In the genomic region with DNA sequence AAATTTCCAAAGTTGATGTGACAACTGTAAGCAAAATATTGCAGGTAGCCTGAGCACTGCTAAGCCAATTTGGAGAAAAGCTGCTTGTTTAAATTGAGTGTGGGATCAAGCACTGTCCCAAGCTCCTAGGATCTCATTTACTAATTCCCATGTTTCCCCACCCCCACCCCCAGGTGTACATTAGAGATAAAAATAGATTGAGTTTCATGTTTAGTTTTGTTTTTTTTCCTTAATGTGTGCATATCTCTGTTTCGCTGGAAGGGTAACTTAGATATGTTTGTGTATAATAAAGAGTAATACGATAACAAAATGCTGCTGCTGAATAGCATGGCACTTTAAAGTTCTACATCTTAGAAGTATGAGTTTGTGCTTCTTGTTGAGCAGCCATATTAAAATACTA, we compare ENCODE assay signal across 21 mouse cellular contexts.
A peak's percentile ranks its signal among the peaks of the same experiment; 100 is the strongest.
DNase-seq lines count a peak whose midpoint lies in the region; ATAC-seq and TF ChIP-seq lines count a peak whose summit lies in the region.
"Had no signal": no experiment of that assay in that cellular context is flagged by ENCODE, and none has a peak within 500 bp of the region (broad histone marks: within the 10 kb centered on the region; RNA-seq: fewer than 3 reads in every experiment).

No protein-coding gene starts in this region.

- TF ChIP-seq CTCF in liver, embryonic 14.5 days (IDR thresholded peaks at IDR 0.05; ENCODE audit: low read depth) = no peak
- no peak for TF ChIP-seq CTCF in liver, postnatal 0 days (IDR thresholded peaks at IDR 0.05; ENCODE audit: low read depth)

- 90% methylated on average over 2 of the region's 2 CpGs for WGBS in forebrain, embryonic 10.5 days
- 95% methylated on average over 2 of the region's 2 CpGs for WGBS in forebrain, embryonic 16.5 days
- WGBS in liver, embryonic 14.5 days (ENCODE audit: insufficient replicate concordance) = 39% methylated on average over 2 of the region's 2 CpGs
- 62% methylated on average over 2 of the region's 2 CpGs for WGBS in liver, postnatal 0 days (ENCODE audit: insufficient replicate concordance)

- DNase-seq in forebrain, embryonic 10.5 days (ENCODE audit: extremely low spot score, low spot score) = no peak
- peak; percentile 11 to 15 (median 14) for DNase-seq in liver, embryonic 14.5 days (ENCODE audit: low read depth in 3 of 3, low spot score in 3 of 3)
- DNase-seq in liver, postnatal 0 days = no peak
- DNase-seq in c-Kit-positive CD71-positive TER-119-positive erythroid progenitor cells, embryonic 14.5 days (ENCODE audit: low spot score) = peak; percentile 24
- DNase-seq in layer of hippocampus, adult 8-10 months (ENCODE audit: low spot score in 2 of 2) = no peak
- DNase-seq: adrenal gland, postnatal 10 days; adrenal gland, postnatal 36 days; cerebellum, adult 11-12 months; cerebellum, adult 9-10 months; cerebellum, postnatal 14 days; gastrocnemius, postnatal 25 days; heart, adult 18-20 months; heart, postnatal 10 days; heart, postnatal 36 days had no signal

- H3K9me3 ChIP-seq in forebrain, embryonic 10.5 days = no peaks in the 10 kb centered on the region
- H3K9me3 ChIP-seq in forebrain, embryonic 16.5 days (ENCODE audit: control insufficient read depth, low read length) = no peaks in the 10 kb centered on the region
- H3K9me3 ChIP-seq in liver, embryonic 14.5 days (ENCODE audit: control insufficient read depth, low read length) = no peaks in the 10 kb centered on the region
- no peaks in the 10 kb centered on the region for H3K9me3 ChIP-seq in liver, postnatal 0 days (ENCODE audit: low read length)
- H3K9me3 ChIP-seq: heart, embryonic 12.5 days; heart, embryonic 15.5 days; hindbrain, embryonic 10.5 days; hindbrain, embryonic 13.5 days had no signal

- no peak overlapping the region for H3K9ac ChIP-seq in forebrain, embryonic 16.5 days (replicated peaks; ENCODE audit: low read depth, low read length)
- no peak overlapping the region for H3K9ac ChIP-seq in liver, embryonic 14.5 days (replicated peaks)
- no peak overlapping the region for H3K9ac ChIP-seq in liver, postnatal 0 days (replicated peaks)
- H3K9ac ChIP-seq: heart, embryonic 12.5 days; heart, embryonic 15.5 days; hindbrain, embryonic 13.5 days had no signal

- H3K27ac ChIP-seq in forebrain, embryonic 10.5 days = peak overlapping the region; percentile 71
- H3K27ac ChIP-seq in forebrain, embryonic 16.5 days (ENCODE audit: low read length) = no peak overlapping the region
- no peak overlapping the region for H3K27ac ChIP-seq in liver, embryonic 14.5 days
- H3K27ac ChIP-seq in liver, postnatal 0 days (ENCODE audit: low read depth) = no peak overlapping the region
- H3K27ac ChIP-seq: heart, embryonic 15.5 days; hindbrain, embryonic 10.5 days; hindbrain, embryonic 13.5 days had no signal

- TF ChIP-seq EP300 in liver, embryonic 14.5 days (IDR thresholded peaks at IDR 0.05; ENCODE audit: low read depth) = peak; percentile 20; the same call in 1 of the 2 replicates
- no peak for TF ChIP-seq EP300 in liver, postnatal 0 days (IDR thresholded peaks at IDR 0.05; ENCODE audit: low read depth)

- H3K4me3 ChIP-seq in forebrain, embryonic 10.5 days = no peak overlapping the region
- no peak overlapping the region for H3K4me3 ChIP-seq in forebrain, embryonic 16.5 days (replicated peaks; ENCODE audit: low read length)
- H3K4me3 ChIP-seq in liver, embryonic 14.5 days (ENCODE audit: insufficient read depth in 1 of 2, low read depth in 2 of 2, low read length in 2 of 2) = no peak overlapping the region
- no peak overlapping the region for H3K4me3 ChIP-seq in liver, postnatal 0 days (ENCODE audit: low read depth, low read length)
- H3K4me3 ChIP-seq: heart, embryonic 12.5 days; heart, embryonic 15.5 days; hindbrain, embryonic 10.5 days; hindbrain, embryonic 13.5 days had no signal

- no peaks in the 10 kb centered on the region; the same call in 1 of the 2 replicates for H3K36me3 ChIP-seq in forebrain, embryonic 10.5 days (replicated peaks)
- H3K36me3 ChIP-seq in forebrain, embryonic 16.5 days (ENCODE audit: control insufficient read depth, insufficient read depth) = no peaks in the 10 kb centered on the region
- no peaks in the 10 kb centered on the region for H3K36me3 ChIP-seq in liver, embryonic 14.5 days (replicated peaks; ENCODE audit: control insufficient read depth, insufficient read depth, low read depth)
- H3K36me3 ChIP-seq in liver, postnatal 0 days (replicated peaks; ENCODE audit: insufficient read depth, low read length) = no peaks in the 10 kb centered on the region
- H3K36me3 ChIP-seq: heart, embryonic 12.5 days; heart, embryonic 15.5 days; hindbrain, embryonic 10.5 days; hindbrain, embryonic 13.5 days had no signal

- ATAC-seq in forebrain, embryonic 16.5 days = no peak
- ATAC-seq in liver, embryonic 14.5 days (ENCODE audit: insufficient read depth) = no peak; the same call in 1 of the 2 replicates
- no peak for ATAC-seq in liver, postnatal 0 days
- ATAC-seq: hindbrain, embryonic 16.5 days; Patski had no signal

- peaks cover 70% of the 10 kb centered on the region for H3K4me1 ChIP-seq in forebrain, embryonic 10.5 days
- peaks cover 7% of the 10 kb centered on the region; the same call in 1 of the 2 replicates for H3K4me1 ChIP-seq in forebrain, embryonic 16.5 days (replicated peaks; ENCODE audit: control insufficient read depth, insufficient read depth, low read length)
- peaks cover 3 to 4% of the 10 kb centered on the region in 2 experiments; a peak in 3 of 4 replicates for H3K4me1 ChIP-seq in liver, embryonic 14.5 days (replicated peaks; ENCODE audit: control insufficient read depth in 2 of 2, insufficient read depth in 2 of 2, low read length in 1 of 2)
- H3K4me1 ChIP-seq in liver, postnatal 0 days (ENCODE audit: insufficient read depth) = no peaks in the 10 kb centered on the region
- H3K4me1 ChIP-seq: heart, embryonic 12.5 days; heart, embryonic 15.5 days had no signal

- H3K4me2 ChIP-seq in forebrain, embryonic 16.5 days (ENCODE audit: low read length) = no peak overlapping the region
- no peak overlapping the region for H3K4me2 ChIP-seq in liver, embryonic 14.5 days (ENCODE audit: low read depth)
- H3K4me2 ChIP-seq in liver, postnatal 0 days (ENCODE audit: low read depth, low read length) = no peak overlapping the region
- H3K4me2 ChIP-seq: heart, embryonic 12.5 days; heart, embryonic 15.5 days; hindbrain, embryonic 13.5 days had no signal

- no peaks in the 10 kb centered on the region for H3K27me3 ChIP-seq in forebrain, embryonic 10.5 days (ENCODE audit: poor library complexity, severe bottlenecking)
- H3K27me3 ChIP-seq in forebrain, embryonic 16.5 days (replicated peaks; ENCODE audit: control insufficient read depth, insufficient read depth, low read length) = no peaks in the 10 kb centered on the region
- H3K27me3 ChIP-seq in liver, embryonic 14.5 days (ENCODE audit: control insufficient read depth, insufficient read depth, low read length) = no peaks in the 10 kb centered on the region
- no peaks in the 10 kb centered on the region for H3K27me3 ChIP-seq in liver, postnatal 0 days (ENCODE audit: insufficient read depth, low read length)
- H3K27me3 ChIP-seq: heart, embryonic 12.5 days; heart, embryonic 15.5 days; hindbrain, embryonic 13.5 days; Patski had no signal

Comparison
In these comparisons a context has a peak if more than half of its experiments do, and no peak if none do; other contexts are left out.
1. DNase-seq: peak in liver, embryonic 14.5 days (3 of 3) and c-Kit-positive CD71-positive TER-119-positive erythroid progenitor cells, embryonic 14.5 days (single experiment); none in forebrain, embryonic 10.5 days (single experiment), liver, postnatal 0 days (single experiment) and layer of hippocampus, adult 8-10 months (0 of 2).